Mouse (Mus musculus): ENCODE results near the gene Ppp1r14c. TPM values are rescaled to one million over a fixed set of nuclear protein-coding genes. Genes with fewer than 3 reads are reported as not detected.

Gene Ppp1r14c
- polyA plus RNA-seq, 1 experiment from 2014 or later = 2.4 TPM

DNA sequence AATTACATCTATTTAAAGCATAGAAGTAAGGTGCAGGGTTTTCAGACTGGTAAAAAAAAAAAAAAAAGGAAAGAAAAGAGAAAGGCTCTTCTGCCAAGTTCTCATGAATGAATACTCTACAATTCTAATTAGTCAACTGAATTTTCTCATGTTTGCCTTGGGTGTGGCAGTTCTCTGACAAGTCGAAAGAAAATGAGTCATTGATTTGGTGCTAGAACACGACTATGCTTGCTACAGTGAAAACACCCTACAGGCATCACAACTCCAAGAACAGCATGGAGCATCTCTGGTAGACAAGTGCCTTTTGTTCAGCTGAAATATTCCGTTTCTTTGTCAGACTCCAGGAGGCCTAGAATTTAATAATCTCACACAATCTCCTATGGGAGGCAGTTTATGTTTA, 17.3 kb downstream of the Ppp1r14c start:
- Histone ChIP-seq H3K27me3 (replicated peaks; ENCODE audit: low read depth, poor library complexity, severe bottlenecking) (no peaks in the 10 kb centered on the region), H3K4me1 (peaks cover 4% of the 10 kb centered on the region), H3K9me3 (no peaks in the 10 kb centered on the region), H3K36me3 (replicated peaks) (no peaks in the 10 kb centered on the region), H3K4me3 (no peak overlapping the region), H3K27ac (replicated peaks) (no peak overlapping the region)
- no peak for DNase-seq (ENCODE audit: low spot score)
- 50% methylated on average over 3 of the region's 3 CpGs for WGBS

DNA sequence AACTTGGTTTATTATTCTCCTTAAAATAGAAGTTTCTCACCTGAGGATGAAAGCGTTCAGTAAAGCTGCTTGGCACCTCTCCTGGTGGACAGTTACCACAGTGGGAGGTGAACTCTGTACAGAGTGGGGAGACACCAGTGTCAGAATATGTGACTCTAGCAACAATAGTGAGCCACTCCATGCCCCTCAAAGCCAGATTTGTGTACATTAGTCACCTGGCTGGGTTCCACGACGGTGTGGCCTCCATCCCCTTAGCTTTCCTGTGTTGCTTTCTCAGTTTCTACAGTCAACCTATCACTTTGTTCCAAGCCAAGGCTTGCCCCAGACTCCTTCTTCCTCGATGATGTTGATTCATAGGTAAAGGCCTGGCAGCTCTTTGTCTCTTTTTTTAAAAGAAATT, 26.4 kb downstream of the Ppp1r14c start:
- Histone ChIP-seq H3K27ac (replicated peaks) (no peak overlapping the region), H3K27me3 (replicated peaks; ENCODE audit: low read depth, poor library complexity, severe bottlenecking) (no peaks in the 10 kb centered on the region), H3K4me3 (no peak overlapping the region), H3K9me3 (no peaks in the 10 kb centered on the region), H3K36me3 (replicated peaks) (no peaks in the 10 kb centered on the region), H3K4me1 (peaks cover 4% of the 10 kb centered on the region)
- no peak for DNase-seq (ENCODE audit: low spot score)
- 90% methylated on average over 4 of the region's 4 CpGs for WGBS

DNA sequence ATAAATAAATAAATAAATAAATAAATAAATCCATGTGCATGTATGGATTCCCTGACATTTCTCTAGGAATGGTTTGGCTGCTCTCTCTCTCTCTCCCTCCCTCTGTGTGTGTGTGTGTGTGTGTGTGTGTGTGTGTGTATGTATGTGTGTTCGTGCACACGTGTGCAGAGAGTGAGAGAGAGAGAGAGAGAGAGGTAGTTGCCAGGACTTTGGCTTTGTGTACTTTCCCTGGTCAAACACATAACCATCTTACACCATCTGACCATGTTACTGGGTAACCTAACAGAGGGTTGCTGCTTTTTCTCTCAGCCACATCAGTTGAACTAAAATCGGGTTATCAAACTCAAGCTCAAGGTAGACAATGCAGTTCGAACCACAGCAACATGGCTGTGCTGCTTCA, 27.7 kb downstream of the Ppp1r14c start:
- WGBS = 93% methylated on average over 4 of the region's 4 CpGs
- H3K4me3 ChIP-seq = no peak overlapping the region
- H3K36me3 ChIP-seq (replicated peaks) = no peaks in the 10 kb centered on the region

GRCm38 (mm10) chr10:3394193-3394592, 28.3 kb downstream of the Ppp1r14c start:
- Histone ChIP-seq H3K4me3 (no peak overlapping the region), H3K4me1 (no peaks in the 10 kb centered on the region), H3K27me3 (replicated peaks; ENCODE audit: low read depth, poor library complexity, severe bottlenecking) (no peaks in the 10 kb centered on the region), H3K27ac (replicated peaks) (no peak overlapping the region), H3K9me3 (no peaks in the 10 kb centered on the region), H3K36me3 (replicated peaks) (no peaks in the 10 kb centered on the region)
- WGBS = 83% methylated on average over 5 of the region's 5 CpGs
- DNase-seq (ENCODE audit: low spot score) = no peak

More for the DNA sequence above, 27.7 kb downstream of the Ppp1r14c start:
- no peaks in the 10 kb centered on the region for H3K4me1 ChIP-seq
- no peak for DNase-seq (ENCODE audit: low spot score)
- no peak overlapping the region for H3K27ac ChIP-seq (replicated peaks)
- no peaks in the 10 kb centered on the region for H3K9me3 ChIP-seq
- no peaks in the 10 kb centered on the region for H3K27me3 ChIP-seq (replicated peaks; ENCODE audit: low read depth, poor library complexity, severe bottlenecking)

- no peaks in the 10 kb centered on the region for H3K4me1 ChIP-seq
- DNase-seq (ENCODE audit: low spot score) = no peak
- H3K27ac ChIP-seq (replicated peaks) = no peak overlapping the region
- 80% methylated on average over 4 of the region's 4 CpGs for WGBS
- no peak overlapping the region for H3K4me3 ChIP-seq
- no peaks in the 10 kb centered on the region for H3K27me3 ChIP-seq (replicated peaks; ENCODE audit: low read depth, poor library complexity, severe bottlenecking)
- no peaks in the 10 kb centered on the region for H3K9me3 ChIP-seq
- H3K36me3 ChIP-seq (replicated peaks) = no peaks in the 10 kb centered on the region
Observed at GRCm38 (mm10) chr10:3394671-3395288, 28.9 kb downstream of the Ppp1r14c start.

- no peaks in the 10 kb centered on the region for H3K9me3 ChIP-seq
- WGBS = 88% methylated on average over 12 of the region's 12 CpGs
- no peaks in the 10 kb centered on the region for H3K4me1 ChIP-seq
- no peak for DNase-seq (ENCODE audit: low spot score)
- H3K4me3 ChIP-seq = no peak overlapping the region
- H3K27me3 ChIP-seq (replicated peaks; ENCODE audit: low read depth, poor library complexity, severe bottlenecking) = no peaks in the 10 kb centered on the region
- H3K27ac ChIP-seq (replicated peaks) = no peak overlapping the region
- H3K36me3 ChIP-seq (replicated peaks) = no peaks in the 10 kb centered on the region
Observed at GRCm38 (mm10) chr10:3395341-3395931, 29.6 kb downstream of the Ppp1r14c start.

DNA sequence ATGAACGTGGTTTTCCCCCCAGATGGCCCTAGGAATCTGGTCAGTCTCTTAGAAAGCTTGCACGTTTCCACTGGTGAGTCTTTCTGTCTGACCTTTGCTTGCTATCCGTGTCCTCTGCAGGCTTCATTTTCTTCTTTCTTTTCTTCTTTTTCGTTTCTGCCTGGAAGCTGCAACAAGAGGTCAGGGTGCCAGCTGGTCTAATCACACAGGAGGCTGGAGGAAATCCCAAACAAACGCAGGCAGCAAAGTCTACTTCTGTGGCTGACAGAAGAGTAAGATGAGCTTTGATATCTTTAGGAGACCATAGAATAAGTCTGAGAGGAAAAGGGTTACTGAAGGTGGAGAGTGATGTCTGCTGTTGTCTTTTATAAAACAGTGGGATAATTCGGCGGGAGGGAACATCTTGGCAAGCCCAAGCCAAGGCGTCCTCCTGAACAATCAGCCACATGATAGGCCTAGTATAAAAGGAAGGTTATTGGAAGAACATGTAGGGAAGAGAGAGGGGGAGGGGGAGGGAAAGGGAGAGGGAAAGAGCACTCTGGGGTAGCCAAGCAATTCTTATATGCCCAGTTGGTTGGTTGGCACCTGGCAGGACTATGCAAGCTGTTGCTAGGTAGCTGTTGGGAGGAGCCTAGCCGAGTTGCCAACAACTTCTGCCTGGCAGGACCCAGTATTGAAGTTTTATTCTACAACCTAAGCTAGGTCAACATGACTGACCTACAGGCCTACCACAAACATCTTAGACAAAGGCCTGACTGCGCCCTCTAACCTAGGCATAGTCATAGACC, 30.3 kb downstream of the Ppp1r14c start:
- no peak for DNase-seq (ENCODE audit: low spot score)
- H3K4me3 ChIP-seq = no peak overlapping the region
- H3K27me3 ChIP-seq (replicated peaks; ENCODE audit: low read depth, poor library complexity, severe bottlenecking) = no peaks in the 10 kb centered on the region
- no peaks in the 10 kb centered on the region for H3K36me3 ChIP-seq (replicated peaks)
- no peak overlapping the region for H3K27ac ChIP-seq (replicated peaks)
- H3K4me1 ChIP-seq = no peaks in the 10 kb centered on the region
- WGBS = 74% methylated on average over 10 of the region's 10 CpGs
- H3K9me3 ChIP-seq = no peaks in the 10 kb centered on the region

DNA sequence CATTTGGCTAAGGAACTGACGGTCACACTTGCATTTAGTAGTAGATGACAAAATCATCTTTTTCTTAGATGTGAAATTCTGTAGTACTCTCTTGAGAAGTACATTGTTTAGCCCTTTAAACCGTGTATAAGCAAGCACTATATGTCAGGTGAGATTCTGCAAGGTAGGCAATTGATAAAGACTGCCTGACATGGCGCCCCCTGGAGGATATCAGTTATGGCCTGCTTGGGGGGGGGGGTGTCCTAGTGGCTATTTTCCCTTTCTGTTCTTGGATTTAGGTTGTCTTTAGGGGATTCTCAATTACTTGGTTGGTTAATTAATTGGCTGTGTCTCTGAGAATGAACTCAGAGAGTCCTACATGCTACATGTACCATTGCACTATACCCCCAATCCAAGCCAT, 31.5 kb downstream of the Ppp1r14c start:
- DNase-seq (ENCODE audit: low spot score) = no peak
- no peaks in the 10 kb centered on the region for H3K9me3 ChIP-seq
- no peaks in the 10 kb centered on the region for H3K4me1 ChIP-seq
- H3K36me3 ChIP-seq (replicated peaks) = no peaks in the 10 kb centered on the region
- no peak overlapping the region for H3K4me3 ChIP-seq
- H3K27ac ChIP-seq (replicated peaks) = no peak overlapping the region
- H3K27me3 ChIP-seq (replicated peaks; ENCODE audit: low read depth, poor library complexity, severe bottlenecking) = no peaks in the 10 kb centered on the region
- WGBS = 81% methylated on average over 3 of the region's 3 CpGs

DNA sequence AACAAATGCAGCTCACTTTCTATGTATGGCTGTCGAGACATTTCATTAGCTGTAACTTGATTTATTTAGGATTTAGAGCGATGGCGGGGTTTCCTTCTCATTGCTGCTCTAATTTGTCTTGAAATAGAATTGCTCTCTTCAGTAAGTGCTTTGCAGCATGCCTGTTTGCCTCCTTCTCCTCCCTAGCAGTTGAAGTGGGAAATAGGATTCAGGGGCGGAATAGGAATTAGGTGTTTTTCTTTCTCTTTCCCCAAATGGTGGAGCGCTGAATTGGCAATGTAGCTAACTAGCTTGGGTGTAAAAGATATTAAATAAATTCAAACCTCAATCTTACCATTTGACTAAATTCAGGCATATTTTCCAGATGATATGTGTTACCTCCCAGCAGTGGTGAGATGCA, 32.2 kb downstream of the Ppp1r14c start:
- Histone ChIP-seq H3K4me3 (no peak overlapping the region), H3K4me1 (no peaks in the 10 kb centered on the region), H3K27ac (replicated peaks) (no peak overlapping the region), H3K36me3 (replicated peaks) (no peaks in the 10 kb centered on the region), H3K27me3 (replicated peaks; ENCODE audit: low read depth, poor library complexity, severe bottlenecking) (no peaks in the 10 kb centered on the region), H3K9me3 (no peaks in the 10 kb centered on the region)
- WGBS = 93% methylated on average over 5 of the region's 5 CpGs
- no peak for DNase-seq (ENCODE audit: low spot score)

DNA sequence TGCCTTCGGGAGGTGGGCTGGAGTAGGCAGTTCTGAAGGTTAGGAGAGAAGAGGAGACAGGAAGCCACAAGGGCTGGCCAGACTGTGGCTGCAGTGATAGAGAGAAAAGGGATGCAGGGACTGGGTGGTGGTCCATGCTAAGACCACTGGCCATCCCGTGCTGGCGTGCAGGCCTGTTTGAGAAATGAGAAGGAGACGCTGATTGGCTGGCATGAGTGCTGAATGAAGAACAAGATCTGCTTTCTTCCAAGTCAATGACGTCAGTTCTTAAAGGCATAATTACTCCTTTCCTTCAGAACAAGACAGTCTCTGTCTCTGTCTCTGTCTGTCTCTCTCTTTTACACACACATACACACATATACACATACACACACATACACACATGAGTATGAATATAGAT, 36.4 kb downstream of the Ppp1r14c start:
- H3K9me3 ChIP-seq = no peaks in the 10 kb centered on the region
- no peak for DNase-seq (ENCODE audit: low spot score)
- H3K4me3 ChIP-seq = no peak overlapping the region
- no peaks in the 10 kb centered on the region for H3K27me3 ChIP-seq (replicated peaks; ENCODE audit: low read depth, poor library complexity, severe bottlenecking)
- H3K27ac ChIP-seq (replicated peaks) = no peak overlapping the region
- WGBS = 65% methylated on average over 5 of the region's 5 CpGs
- no peaks in the 10 kb centered on the region for H3K36me3 ChIP-seq (replicated peaks)
- H3K4me1 ChIP-seq = no peaks in the 10 kb centered on the region

- no peak overlapping the region for H3K27ac ChIP-seq (replicated peaks)
- no peaks in the 10 kb centered on the region for H3K9me3 ChIP-seq
- DNase-seq (ENCODE audit: low spot score) = no peak
- H3K27me3 ChIP-seq (replicated peaks; ENCODE audit: low read depth, poor library complexity, severe bottlenecking) = no peaks in the 10 kb centered on the region
- H3K4me3 ChIP-seq = no peak overlapping the region
- WGBS = 87% methylated on average over 7 of the region's 7 CpGs
- H3K36me3 ChIP-seq (replicated peaks) = no peaks in the 10 kb centered on the region
- H3K4me1 ChIP-seq = 0 out of 2 replicates have a peak, but pooled peaks cover 5% of the 10 kb centered on the region
Observed at GRCm38 (mm10) chr10:3403416-3404137, 37.7 kb downstream of the Ppp1r14c start.

DNA sequence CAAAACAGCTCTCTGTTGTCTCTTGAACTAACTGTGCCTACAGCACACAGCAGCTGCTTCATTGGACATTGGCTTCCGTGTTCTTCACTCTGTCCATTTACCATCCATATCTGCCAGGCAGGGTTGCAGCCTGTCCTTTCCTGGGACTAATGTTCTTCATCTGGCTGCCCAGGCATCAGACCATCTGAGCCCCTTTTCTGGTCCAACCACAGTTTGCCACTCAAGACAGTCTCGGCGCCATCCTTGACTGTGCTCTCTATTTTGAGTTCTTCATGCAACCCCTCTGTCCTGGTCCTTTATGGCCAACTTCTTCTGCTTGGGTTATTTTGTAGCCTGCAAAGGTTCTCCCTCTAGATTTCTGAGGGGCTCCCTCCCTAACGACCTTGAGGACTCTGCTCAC, 38.5 kb downstream of the Ppp1r14c start:
- no peak overlapping the region for H3K27ac ChIP-seq (replicated peaks)
- H3K4me3 ChIP-seq = no peak overlapping the region
- H3K4me1 ChIP-seq = 0 out of 2 replicates have a peak, but pooled peaks cover 5% of the 10 kb centered on the region
- WGBS = 93% methylated on average over 4 of the region's 4 CpGs
- no peaks in the 10 kb centered on the region for H3K27me3 ChIP-seq (replicated peaks; ENCODE audit: low read depth, poor library complexity, severe bottlenecking)
- no peaks in the 10 kb centered on the region for H3K36me3 ChIP-seq (replicated peaks)
- DNase-seq (ENCODE audit: low spot score) = no peak
- no peaks in the 10 kb centered on the region for H3K9me3 ChIP-seq
